In genomic region chr6:18434828-18435531, GRCm38 (mm10) we compare ENCODE assay signal across 15 mouse cellular contexts.
DNase-seq lines count a peak whose midpoint lies in the region; ATAC-seq and TF ChIP-seq lines count a peak whose summit lies in the region.
"Had no signal": no experiment of that assay in that cellular context is flagged by ENCODE, and none has a peak within 500 bp of the region (broad histone marks: within the 10 kb centered on the region; RNA-seq: fewer than 3 reads in every experiment).

No protein-coding gene starts in this region.

- no peaks in the 10 kb centered on the region for H3K9me3 ChIP-seq in MEL (replicated peaks; ENCODE audit: insufficient read depth, low read length)
- H3K9me3 ChIP-seq: hindbrain, embryonic 15.5 days had no signal

- no peaks in the 10 kb centered on the region for H3K79me2 ChIP-seq in MEL (ENCODE audit: control insufficient read depth, insufficient read depth, low read length, poor library complexity)

- peak; percentile 24 to 84; a peak in 2 of 4 replicates for TF ChIP-seq POLR2A in MEL (IDR thresholded peaks at IDR 0.05; ENCODE audit: control insufficient read depth in 1 of 2, insufficient read depth in 1 of 2, low read depth in 1 of 2, low read length in 2 of 2, poor library complexity in 1 of 2)

- TF ChIP-seq EP300 in MEL (IDR thresholded peaks at IDR 0.05; ENCODE audit: low read depth in 1 of 2, low read length in 2 of 2) = peak; percentile 99

- H3K9ac ChIP-seq in MEL (ENCODE audit: control insufficient read depth, low read depth, low read length, poor library complexity, severe bottlenecking) = peak overlapping the region; percentile 63
- H3K9ac ChIP-seq: hindbrain, embryonic 15.5 days had no signal

- peak overlapping the region; percentile 27 to 51 for H3K4me3 ChIP-seq in MEL (ENCODE audit: control insufficient read depth in 1 of 2, insufficient read depth in 1 of 2, low read depth in 2 of 2, low read length in 2 of 2)
- H3K4me3 ChIP-seq: hindbrain, embryonic 15.5 days had no signal

- peak; percentile 35 for ATAC-seq in frontal cortex, adult (ENCODE audit: low TSS enrichment)
- ATAC-seq in erythroid progenitor cell, adult 5-6 weeks (replicated peaks; ENCODE audit: low FRiP score, poor library complexity, severe bottlenecking) = peak; percentile 93
- ATAC-seq in megakaryocyte progenitor cell, adult 5-6 weeks (replicated peaks; ENCODE audit: poor library complexity) = peak; percentile 89
- no peak for ATAC-seq in cerebellum, adult (ENCODE audit: insufficient number of reproducible peaks, low FRiP score, low TSS enrichment)

- peaks cover 7 to 34% of the 10 kb centered on the region in 2 experiments for H3K4me1 ChIP-seq in MEL (ENCODE audit: control insufficient read depth in 1 of 2, insufficient read depth in 2 of 2, low read length in 2 of 2)
- H3K4me1 ChIP-seq: hindbrain, embryonic 15.5 days had no signal

- H3K36me3 ChIP-seq in MEL (ENCODE audit: control insufficient read depth in 1 of 2, insufficient read depth in 2 of 2, low read length in 2 of 2) = peaks cover 0 to 33% of the 10 kb centered on the region in 2 experiments; a peak in 2 of 4 replicates

- TF ChIP-seq CTCF in MEL (IDR thresholded peaks at IDR 0.05 in 2 of 3, conservative IDR thresholded peaks at IDR 0.05 in 1 of 3; ENCODE audit: control insufficient read depth in 1 of 3, insufficient read depth in 1 of 3, low read depth in 2 of 3, low read length in 3 of 3, poor library complexity in 1 of 3, severe bottlenecking in 1 of 3) = no peak

- TF ChIP-seq RAD21 in MEL (IDR thresholded peaks at IDR 0.05; ENCODE audit: low read depth, low read length) = no peak

- peak overlapping the region; percentile 96 for H3K27ac ChIP-seq in MEL (ENCODE audit: control insufficient read depth, low read depth, low read length)
- H3K27ac ChIP-seq: hindbrain, embryonic 15.5 days had no signal

- no peaks in the 10 kb centered on the region for H3K27me3 ChIP-seq in MEL (ENCODE audit: control insufficient read depth in 1 of 2, insufficient read depth in 2 of 2, low read length in 2 of 2)
- H3K27me3 ChIP-seq: hindbrain, embryonic 15.5 days had no signal

- DNase-seq in frontal cortex, postnatal 10 days (ENCODE audit: low spot score in 2 of 2) = no peak
- peak; percentile 90 for DNase-seq in MEL (ENCODE audit: low read depth, low spot score)
- DNase-seq in adrenal gland, postnatal 4 days (ENCODE audit: low spot score in 2 of 2) = no peak
- no peak for DNase-seq in ovary, postnatal 10 days (ENCODE audit: low spot score)
- DNase-seq: adrenal gland, postnatal 10 days; cerebellum, adult 11 months; lung, adult 18-20 months; lung, postnatal 4 days; midbrain, embryonic 14.5 days; thymus, adult 2 months had no signal

TF ChIP-seq in MEL, 35 proteins besides CTCF, POLR2A, EP300 and RAD21:
- TF ChIP-seq RCOR1 (IDR thresholded peaks at IDR 0.05; ENCODE audit: low read depth, low read length) (peak; percentile 87), SIN3A (IDR thresholded peaks at IDR 0.05; ENCODE audit: low read length) (peak; percentile 80), ZNF384 (IDR thresholded peaks at IDR 0.05; ENCODE audit: low read depth, low read length) (no peak), POLR2AphosphoS5 (IDR thresholded peaks at IDR 0.05; ENCODE audit: borderline replicate concordance, low read depth, low read length) (no peak), MAZ (IDR thresholded peaks at IDR 0.05; ENCODE audit: low read depth, low read length) (peak; percentile 36; the same call in 1 of the 2 replicates), E2F4 (IDR thresholded peaks at IDR 0.05; ENCODE audit: borderline replicate concordance, low read depth, low read length) (peak; percentile 83; the same call in 1 of the 2 replicates), MEF2A (IDR thresholded peaks at IDR 0.05; ENCODE audit: extremely low read depth, insufficient replicate concordance, low read depth, low read length, poor library complexity, severe bottlenecking) (no peak), MYB (IDR thresholded peaks at IDR 0.05; ENCODE audit: low read depth, low read length) (peak; percentile 93), CHD2 (IDR thresholded peaks at IDR 0.05; ENCODE audit: low read length) (no peak), ZKSCAN1 (IDR thresholded peaks at IDR 0.05; ENCODE audit: low read depth, low read length) (no peak), NRF1 (IDR thresholded peaks at IDR 0.05; ENCODE audit: insufficient read depth, low read depth, low read length, poor library complexity, severe bottlenecking) (no peak), MAX (IDR thresholded peaks at IDR 0.05; ENCODE audit: low read length) (peak; percentile 92), KAT2A (conservative IDR thresholded peaks at IDR 0.05; ENCODE audit: low read depth, low read length) (no peak), HCFC1 (IDR thresholded peaks at IDR 0.05; ENCODE audit: low read depth, low read length) (no peak; the same call in 1 of the 2 replicates), BHLHE40 (IDR thresholded peaks at IDR 0.05; ENCODE audit: borderline replicate concordance, low read depth, low read length) (no peak), ETS1 (IDR thresholded peaks at IDR 0.05; ENCODE audit: low read depth, low read length) (peak; percentile 91), ELF1 (IDR thresholded peaks at IDR 0.05; ENCODE audit: low read depth, low read length) (no peak), CHD1 (IDR thresholded peaks at IDR 0.05; ENCODE audit: low read depth, low read length) (0 out of 2 replicates have a peak, but pooled peaks have one; percentile 18), POLR2AphosphoS2 (IDR thresholded peaks at IDR 0.05; ENCODE audit: low read length) (peak; percentile 71; the same call in 1 of the 2 replicates), NELFE (IDR thresholded peaks at IDR 0.05; ENCODE audit: low read depth, low read length) (peak; percentile 52), TBP (IDR thresholded peaks at IDR 0.05; ENCODE audit: low read depth, low read length) (peak; percentile 74), TCF12 (IDR thresholded peaks at IDR 0.05; ENCODE audit: low read depth, low read length) (peak; percentile 98), TAL1 (IDR thresholded peaks at IDR 0.05; ENCODE audit: low read length) (peak; percentile 95), MXI1 (IDR thresholded peaks at IDR 0.05; ENCODE audit: low read depth, low read length) (no peak; the same call in none of the 2 replicates), UBTF (IDR thresholded peaks at IDR 0.05; ENCODE audit: borderline replicate concordance, insufficient read depth, low read depth, low read length) (no peak), MAFK (IDR thresholded peaks at IDR 0.05; ENCODE audit: borderline replicate concordance, low read depth, low read length) (no peak), GATA1 (IDR thresholded peaks at IDR 0.05; ENCODE audit: low read depth, low read length) (peak; percentile 97), ZMIZ1 (IDR thresholded peaks at IDR 0.05; ENCODE audit: low read depth, low read length) (peak; percentile 52; the same call in 1 of the 2 replicates), MYC (IDR thresholded peaks at IDR 0.05; ENCODE audit: low read depth, low read length) (peak; percentile 92), USF2 (IDR thresholded peaks at IDR 0.05; ENCODE audit: borderline replicate concordance in 1 of 2, insufficient read depth in 1 of 2, low read depth in 1 of 2, low read length in 2 of 2) (no peak), JUND (IDR thresholded peaks at IDR 0.05; ENCODE audit: low read depth, low read length) (peak; percentile 79), GABPA (IDR thresholded peaks at IDR 0.05; ENCODE audit: low read depth, low read length) (no peak), ZC3H11A (IDR thresholded peaks at IDR 0.05; ENCODE audit: low read depth, low read length) (no peak), USF1 (IDR thresholded peaks at IDR 0.05; ENCODE audit: low read depth, low read length) (peak; percentile 58; the same call in 1 of the 2 replicates), SMC3 (IDR thresholded peaks at IDR 0.05; ENCODE audit: low read depth, low read length) (no peak)
